Mouse (Mus musculus) kidney, adult 2 months (tissue): ENCODE data around the gene Fabp3.

Experiments used
- CTCF ChIP-seq: fragments of 200-500 bp; conservative IDR thresholded peaks from 2 replicates; pipeline ENCODE4 v1.5.1; 2011; ENCODE audit warnings: low read depth, mild to moderate bottlenecking, control low read depth, low read length, moderate library complexity, mixed read lengths; ENCODE audit not compliant: insufficient read depth, insufficient read length
- POLR2A ChIP-seq: fragments of 200-500 bp; IDR thresholded peaks from one replicate; pipeline ENCODE4 v1.6.1; 2011; ENCODE audit warnings: low read depth, low read length, control low read depth

GRCm38 (mm10) chr4:130282856-130283255, 25.5 kb upstream of the Fabp3 start:
- no peak for TF ChIP-seq POLR2A
- TF ChIP-seq CTCF: no peak
